Mouse (Mus musculus): Measurements from ENCODE around the gene Fam161a.
A peak's percentile ranks its signal among the peaks of the same experiment; 100 is the strongest.
"Not testable (repeated sequence)": the region's sequence is repeated elsewhere in the genome, so short reads cannot be mapped to it uniquely, and the experiment has no call there.

The Fam161a gene

DNA sequence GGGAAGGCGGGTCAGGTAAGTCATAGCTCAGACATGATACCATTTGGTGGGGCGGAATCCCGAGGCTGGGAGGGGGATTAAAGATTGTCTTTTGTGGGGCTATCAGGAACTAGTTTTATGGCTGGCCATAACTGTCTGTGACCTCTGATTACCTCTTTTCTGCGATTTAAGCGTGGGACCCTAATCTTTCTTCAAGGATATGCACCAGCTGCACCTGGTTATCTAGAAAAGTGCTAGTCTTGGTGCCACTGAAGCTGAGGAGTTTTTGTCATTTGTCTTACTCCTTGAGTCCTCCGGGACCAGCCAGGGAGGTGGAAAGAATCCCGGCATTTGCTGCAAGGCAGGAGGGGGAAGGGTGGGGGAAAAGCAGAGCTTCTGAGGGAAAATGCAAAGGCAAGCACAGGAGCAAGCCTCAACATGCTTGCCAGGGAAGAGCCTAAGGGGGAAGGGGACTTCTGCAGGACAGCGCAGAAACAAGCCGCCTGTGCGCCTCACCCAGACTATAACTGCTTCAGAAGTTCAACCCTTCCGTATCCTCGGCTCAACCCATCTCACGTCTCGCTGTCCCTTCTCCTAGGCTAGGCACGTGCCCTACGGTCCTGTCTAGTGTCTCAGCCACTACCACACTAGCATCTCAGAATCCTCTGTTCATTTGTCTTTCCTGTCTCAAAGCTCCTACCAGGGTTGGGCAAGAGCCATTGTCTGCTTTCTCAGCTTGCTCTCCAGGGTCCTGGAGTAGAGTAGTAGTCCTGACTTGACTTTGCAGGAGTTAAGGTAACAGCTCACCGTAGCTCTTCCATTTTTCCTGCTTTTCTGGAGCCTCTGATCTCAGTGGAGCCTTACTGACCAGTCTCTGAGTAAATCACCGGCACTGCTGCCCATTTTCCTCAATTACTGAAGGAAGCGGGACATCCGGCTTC is 40.6 kb downstream of the Fam161a start:
- peak in 1 of 2 experiments; percentile 26 for DNase-seq (ENCODE audit: inconsistent age in 2 of 2, low spot score in 1 of 2)

DNA sequence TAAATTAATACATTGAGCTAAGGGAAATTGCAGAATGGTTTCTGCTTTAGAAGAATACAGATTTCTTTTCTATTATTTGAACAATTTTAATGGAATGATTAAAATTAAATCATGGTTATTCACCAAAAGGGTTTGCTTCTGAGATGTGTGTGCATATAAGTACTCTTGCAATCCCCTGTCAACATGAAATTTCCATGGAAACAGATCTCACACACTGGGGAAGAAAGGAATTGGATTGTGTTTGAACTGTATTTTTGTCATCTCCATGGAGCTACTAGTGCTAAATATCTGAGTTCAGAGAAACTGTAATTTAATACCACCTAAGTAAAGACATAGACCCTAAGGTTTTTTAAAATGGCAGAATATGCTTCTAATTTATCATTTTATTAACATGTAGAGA is 42.3 kb downstream of the Fam161a start:
- no peak for DNase-seq (ENCODE audit: inconsistent age in 2 of 2, low spot score in 1 of 2)

DNA sequence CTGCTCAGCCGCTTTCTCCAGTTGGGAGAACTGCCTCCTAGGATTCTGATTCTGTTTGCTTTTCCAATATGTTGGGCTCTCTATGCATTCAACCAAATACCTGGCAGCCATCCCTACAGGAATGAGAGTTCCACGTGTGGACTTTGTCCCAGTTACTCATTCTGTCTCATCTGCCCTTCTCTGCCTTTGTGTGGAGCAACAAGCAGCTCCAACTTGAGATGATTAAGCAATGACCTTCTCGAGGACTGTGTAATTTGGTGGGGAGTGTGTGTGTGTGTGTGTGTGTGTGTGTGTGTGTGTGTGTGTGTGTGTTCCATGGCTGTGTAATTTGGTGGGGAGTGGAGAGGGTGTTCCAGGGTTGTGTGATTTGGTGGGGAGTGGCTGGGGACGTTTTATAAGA is 45.0 kb downstream of the Fam161a start:
- peak; percentile 50 to 78 for DNase-seq (ENCODE audit: inconsistent age in 2 of 2, low spot score in 1 of 2)

DNA sequence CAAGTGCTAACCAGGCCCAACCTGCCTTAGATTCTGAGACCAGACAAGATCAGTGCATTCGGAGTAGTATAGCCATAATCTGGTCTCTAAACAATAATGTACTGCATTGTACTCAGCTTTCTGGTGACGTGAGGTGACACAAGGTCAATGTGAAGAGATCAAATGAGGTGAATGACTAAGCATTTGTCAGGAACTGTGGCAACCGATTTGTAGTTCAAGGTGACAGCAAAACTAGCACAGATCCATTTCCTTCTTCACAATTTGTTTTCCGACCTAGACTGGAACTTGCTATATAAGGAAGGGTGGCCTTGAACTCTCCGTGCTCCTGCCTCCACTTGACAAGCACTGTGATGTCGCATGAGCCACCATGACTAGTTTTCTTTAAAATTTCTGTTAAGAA is 55.8 kb downstream of the Fam161a start:
- DNase-seq (ENCODE audit: inconsistent age in 2 of 2, low spot score in 1 of 2), result peak; percentile 60 to 86

DNA sequence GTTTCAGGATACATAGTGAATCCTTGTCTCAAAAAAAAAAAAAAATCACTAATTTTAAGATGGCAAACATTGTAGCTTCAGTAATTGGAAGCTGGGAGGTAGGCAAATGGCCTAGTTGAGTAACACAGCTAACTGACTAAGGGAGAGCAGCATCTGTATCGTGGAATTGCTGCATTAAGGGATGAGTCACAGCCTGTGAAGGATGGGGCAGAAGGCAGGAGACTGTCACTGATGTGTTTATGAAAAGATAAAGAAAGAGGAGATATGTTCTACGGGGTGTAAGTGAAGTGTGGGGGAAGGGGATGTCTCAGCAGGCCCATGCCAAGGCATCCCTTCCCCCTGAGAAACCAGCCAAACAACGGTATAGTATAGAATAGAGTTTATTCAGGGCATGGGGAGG is 56.5 kb downstream of the Fam161a start:
- DNase-seq (ENCODE audit: inconsistent age in 2 of 2, low spot score in 1 of 2), result peak; percentile 26 to 69

DNA sequence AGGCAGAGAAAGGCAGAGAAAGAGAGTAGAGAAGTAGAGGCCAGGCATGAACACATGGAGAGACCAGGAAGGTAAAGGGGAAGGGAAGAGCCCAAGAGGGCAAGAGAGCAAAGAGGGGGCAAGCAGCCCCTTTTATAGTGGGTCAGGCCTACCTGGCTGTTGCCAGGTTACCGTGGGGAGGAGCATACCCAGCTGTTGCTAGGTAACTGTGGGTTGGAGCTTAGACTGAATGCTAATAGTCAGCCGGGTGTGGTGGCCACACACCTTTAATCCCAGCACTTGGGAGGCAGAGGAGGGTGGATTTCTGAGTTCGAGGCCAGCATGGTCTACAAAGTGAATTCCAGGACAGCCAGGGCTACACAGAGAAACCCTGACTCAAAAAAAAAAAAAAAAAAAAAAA is 56.9 kb downstream of the Fam161a start:
- DNase-seq (ENCODE audit: inconsistent age in 2 of 2, low spot score in 1 of 2), result not testable (repeated sequence)

DNA sequence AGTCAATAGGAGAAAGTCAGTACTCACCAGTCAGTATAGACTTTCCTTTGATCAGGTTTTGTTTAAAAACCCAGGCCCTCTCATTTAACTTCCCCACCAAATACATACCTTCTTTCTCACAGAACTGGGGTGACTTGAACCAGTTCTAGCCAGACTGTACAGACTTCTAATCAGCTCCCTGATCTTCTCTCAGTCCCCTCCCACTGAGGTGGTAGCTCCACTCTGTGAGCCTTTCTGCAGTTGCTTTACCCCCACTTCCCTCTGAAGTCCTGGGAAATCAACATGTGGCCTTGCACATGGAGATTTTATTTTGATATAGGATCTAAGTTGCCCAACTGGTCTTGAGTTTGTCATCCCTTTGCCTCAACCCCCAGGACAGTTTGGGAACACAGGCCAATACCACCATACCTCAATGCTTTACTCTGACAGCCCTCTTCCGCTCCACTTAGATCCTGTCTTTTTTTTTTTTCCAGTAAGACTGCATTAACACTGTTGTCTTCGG is 57.9 kb downstream of the Fam161a start:
- no peak for DNase-seq (ENCODE audit: inconsistent age in 2 of 2, low spot score in 1 of 2)

DNA sequence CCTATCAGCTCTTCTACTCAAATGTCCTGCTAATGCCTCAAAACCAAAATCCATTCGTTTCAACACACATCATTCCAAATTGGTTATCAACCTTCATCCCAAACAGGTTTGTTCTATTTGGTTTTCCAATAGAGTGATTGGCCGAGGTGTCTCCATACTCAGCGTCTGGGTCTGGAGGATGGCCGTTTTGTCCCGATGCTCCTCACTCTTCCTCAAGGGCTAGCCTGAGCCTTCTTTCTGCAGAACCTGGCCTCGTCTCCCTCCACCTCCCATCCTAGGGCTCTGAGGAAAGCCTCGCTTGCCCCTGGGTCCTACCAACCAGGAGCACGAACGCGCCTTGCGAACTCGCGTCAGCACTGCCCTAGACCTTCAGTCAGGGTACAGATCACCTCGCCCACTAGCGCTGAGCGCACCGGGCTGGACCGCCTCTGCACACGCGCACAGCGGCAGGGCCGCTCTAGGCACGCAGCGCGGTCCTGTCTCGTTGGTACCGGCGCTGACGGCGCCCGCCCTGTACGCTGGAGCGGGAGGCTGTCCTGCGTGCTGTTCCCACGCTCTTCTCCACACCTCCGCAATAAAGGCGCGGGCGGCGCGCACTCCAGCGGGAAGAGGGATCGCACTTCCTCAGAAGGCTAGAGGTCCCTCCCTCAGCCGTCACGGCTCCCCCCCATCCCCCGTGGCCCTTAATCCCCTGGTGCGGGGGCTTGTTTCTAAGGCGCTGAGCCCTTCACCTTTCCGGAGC is 60.2 kb downstream of the Fam161a start:
- DNase-seq (ENCODE audit: inconsistent age in 2 of 2, low spot score in 1 of 2), result peak; percentile 93 to 96

DNA sequence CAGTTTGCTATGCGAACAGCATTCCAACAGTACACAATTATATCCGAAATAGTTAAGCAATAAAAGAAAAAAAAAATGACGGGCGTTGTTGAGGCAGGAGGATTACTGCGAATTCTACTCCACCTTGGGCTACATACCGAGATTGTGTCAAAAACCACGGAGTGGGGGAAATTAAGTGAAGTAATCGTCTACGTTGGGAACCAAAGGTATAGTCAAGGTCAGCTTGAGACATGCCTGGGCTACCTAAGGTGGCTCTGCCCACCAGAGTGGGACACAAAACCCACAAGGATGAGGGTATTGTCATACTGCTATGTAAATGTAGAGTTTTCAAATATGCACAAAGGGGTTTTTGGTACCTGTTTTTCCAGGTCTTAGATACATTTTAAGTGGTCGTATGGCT is 60.9 kb downstream of the Fam161a start:
- DNase-seq (ENCODE audit: inconsistent age in 2 of 2, low spot score in 1 of 2), result peak in 1 of 2 experiments; percentile 59

DNA sequence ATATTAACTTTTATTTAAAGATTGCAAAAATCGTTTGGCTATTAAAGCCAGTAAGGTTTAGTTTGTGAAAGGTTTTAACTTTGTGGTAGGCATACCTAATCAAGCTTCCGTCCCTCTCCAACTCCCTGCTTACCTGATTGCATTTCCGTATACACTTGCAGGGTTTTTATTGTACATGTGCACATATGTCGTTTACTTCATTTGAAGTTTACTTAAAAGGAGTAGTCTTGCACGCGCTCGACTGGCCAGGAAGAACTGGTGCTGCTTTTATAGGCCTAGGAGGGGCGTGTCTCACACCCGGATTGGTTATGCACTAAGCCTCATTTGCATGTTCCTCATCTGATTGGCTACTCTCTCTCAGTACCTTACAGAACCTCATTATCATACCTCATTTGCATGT is 61.7 kb downstream of the Fam161a start:
- not testable (repeated sequence) for DNase-seq (ENCODE audit: inconsistent age in 2 of 2, low spot score in 1 of 2)

DNA sequence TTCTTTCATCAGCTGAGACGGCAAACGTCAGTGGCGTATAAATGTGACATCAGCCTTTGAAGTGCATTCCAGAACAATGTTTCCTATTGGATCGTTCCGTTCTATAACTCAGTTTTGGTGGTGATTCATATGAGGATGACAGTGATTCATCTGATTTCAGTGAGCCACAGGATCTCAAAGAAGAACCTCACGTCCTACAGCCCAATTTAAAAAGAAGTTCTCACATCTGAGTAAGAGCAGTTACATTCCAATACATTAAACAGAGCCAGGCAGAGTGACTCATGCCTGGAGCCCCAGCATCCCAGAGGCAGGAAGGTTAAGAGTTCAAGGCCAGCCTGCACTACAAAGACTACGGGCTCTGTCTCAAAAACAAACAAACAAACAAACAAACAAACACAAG is 67.5 kb downstream of the Fam161a start:
- DNase-seq (ENCODE audit: inconsistent age in 2 of 2, low spot score in 1 of 2), result peak; percentile 69 to 81

DNA sequence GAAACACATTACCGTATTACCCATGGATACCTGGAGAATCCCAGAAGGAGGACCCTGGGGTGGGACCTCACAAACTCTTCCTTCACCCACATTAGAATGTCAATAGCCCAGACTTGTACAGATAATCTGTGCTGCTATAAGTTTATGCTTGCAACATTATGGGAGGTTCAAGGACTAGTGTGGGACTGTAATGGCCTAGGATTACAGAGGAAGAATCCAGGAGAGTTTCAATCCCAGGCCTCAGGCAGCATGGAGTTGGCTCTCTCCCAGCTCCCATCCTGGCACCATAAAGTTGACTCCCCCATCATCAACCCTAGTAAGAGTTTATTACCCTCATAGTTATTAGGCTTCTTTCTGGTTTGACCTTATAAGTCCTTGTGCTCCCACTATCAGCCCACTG is 71.2 kb downstream of the Fam161a start:
- DNase-seq (ENCODE audit: inconsistent age in 2 of 2, low spot score in 1 of 2), result no peak
